Mouse (Mus musculus): ENCODE data around the gene Actn4. TPM values are rescaled to one million over a fixed set of nuclear protein-coding genes. Genes with fewer than 3 reads are reported as not detected.

The Actn4 gene
- total RNA-seq, 2 experiments from 2014 or later = 236 to 261 TPM

- DNase-seq = no peak
Observed at GRCm38 (mm10) chr7:28924802-28925201, 37.3 kb downstream of the Actn4 start.

- peak; percentile 31 for DNase-seq
Observed at GRCm38 (mm10) chr7:28923865-28924291, 38.3 kb downstream of the Actn4 start.

GRCm38 (mm10) chr7:28922606-28923005 lies 39.5 kb downstream of the Actn4 start:
- DNase-seq = no peak

GRCm38 (mm10) chr7:28921722-28922465 lies 40.2 kb downstream of the Actn4 start:
- peak; percentile 57 for DNase-seq

GRCm38 (mm10) chr7:28921178-28921577 lies 41.0 kb downstream of the Actn4 start:
- DNase-seq = no peak

- peak; percentile 85 for DNase-seq
Observed at GRCm38 (mm10) chr7:28919815-28920214, 42.3 kb downstream of the Actn4 start.

- no peak for DNase-seq
Observed at GRCm38 (mm10) chr7:28918540-28918939, 43.6 kb downstream of the Actn4 start.

- peak; percentile 83 for DNase-seq
Observed at GRCm38 (mm10) chr7:28917503-28918426, 44.4 kb downstream of the Actn4 start.

GRCm38 (mm10) chr7:28916491-28916890 lies 45.6 kb downstream of the Actn4 start:
- DNase-seq = no peak

- DNase-seq = no peak
Observed at GRCm38 (mm10) chr7:28913171-28913570, 49.0 kb downstream of the Actn4 start.

GRCm38 (mm10) chr7:28911632-28912031 lies 50.5 kb downstream of the Actn4 start:
- peak; percentile 63 for DNase-seq

- DNase-seq = no peak
Observed at GRCm38 (mm10) chr7:28907195-28907594, 54.9 kb downstream of the Actn4 start.

GRCm38 (mm10) chr7:28903778-28904177 lies 58.4 kb downstream of the Actn4 start:
- DNase-seq = no peak

- DNase-seq = peak; percentile 31
Observed at GRCm38 (mm10) chr7:28902809-28903208, 59.3 kb downstream of the Actn4 start.

GRCm38 (mm10) chr7:28902180-28902579 lies 60.0 kb downstream of the Actn4 start:
- DNase-seq = peak; percentile 63

- DNase-seq = peak; percentile 42
Observed at GRCm38 (mm10) chr7:28901311-28902125, 60.6 kb downstream of the Actn4 start.

GRCm38 (mm10) chr7:28899972-28900371 lies 62.2 kb downstream of the Actn4 start:
- no peak for DNase-seq

- no peak for DNase-seq
Observed at GRCm38 (mm10) chr7:28897661-28898060, 64.5 kb downstream of the Actn4 start.

GRCm38 (mm10) chr7:28894942-28895341 lies 67.2 kb downstream of the Actn4 start:
- no peak for DNase-seq

- peak; percentile 73 for DNase-seq
Observed at GRCm38 (mm10) chr7:28893643-28894265, 68.4 kb downstream of the Actn4 start.

- DNase-seq = no peak
Observed at GRCm38 (mm10) chr7:28892601-28893000, 69.5 kb downstream of the Actn4 start.

- no peak for DNase-seq
Observed at GRCm38 (mm10) chr7:28888701-28889161, 73.4 kb downstream of the Actn4 start.
